Mouse (Mus musculus): ENCODE data around the gene Dip2c. TPM values are rescaled to one million over a fixed set of nuclear protein-coding genes. Genes with fewer than 3 reads are reported as not detected.

The Dip2c gene
- total RNA-seq (2014; fragmentation: Nextera tagmentation) = not detected in 2 replicates
- total RNA-seq (2017) = under 0.01 and 0.06 TPM in 2 replicates
- not detected in 2 replicates for polyA plus RNA-seq (2012)

DNA sequence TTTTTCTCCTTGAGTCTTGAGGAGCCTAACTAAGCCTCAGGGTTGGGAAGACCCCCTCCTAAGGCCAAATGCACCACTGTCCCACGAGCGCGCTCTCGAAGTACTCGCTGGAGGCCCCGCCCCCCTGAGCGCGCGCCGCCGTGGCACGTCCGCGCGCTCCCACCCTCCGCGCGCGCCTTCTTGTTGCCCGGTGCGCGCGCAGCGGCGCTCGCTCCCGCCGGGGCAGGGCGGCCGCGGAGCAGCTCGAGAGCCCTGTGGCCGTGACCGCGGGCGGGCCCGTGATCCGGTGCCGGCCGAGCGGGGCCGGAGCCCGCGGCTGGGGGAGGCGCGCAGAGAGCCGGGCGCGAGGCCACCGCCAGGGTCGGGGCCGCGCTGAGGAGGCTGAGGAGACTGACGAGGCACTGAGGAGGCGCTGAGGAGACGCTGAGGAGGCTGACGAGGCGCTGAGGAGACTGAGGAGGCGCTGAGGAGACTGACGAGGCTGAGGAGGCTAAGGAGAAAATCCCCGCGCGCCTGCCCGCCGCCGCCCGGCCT is at the start of gene Dip2c:
Dip2c (plus strand) TSS at position 207 of the 534 bp plus-strand sequence.
- no peak for TF ChIP-seq POLR2AphosphoS5 (IDR thresholded peaks at IDR 0.05; ENCODE audit: insufficient replicate concordance, low read depth, low read length)
- TF ChIP-seq GATA2 (IDR thresholded peaks at IDR 0.05; ENCODE audit: borderline replicate concordance, low read depth, low read length) = no peak
- no peak for TF ChIP-seq GATA1 (IDR thresholded peaks at IDR 0.05; ENCODE audit: borderline replicate concordance, low read length)
- TF ChIP-seq CTCF (IDR thresholded peaks at IDR 0.05; ENCODE audit: low read depth, low read length) = no peak
- TF ChIP-seq TAL1 (conservative IDR thresholded peaks at IDR 0.05; ENCODE audit: low read depth, low read length) = no peak
- Histone ChIP-seq H3K9me3 (replicated peaks) (peaks cover 6% of the 10 kb centered on the region), H3K27me3 (ENCODE audit: insufficient read depth, low read length) (no peaks in the 10 kb centered on the region), H3K4me1 (ENCODE audit: insufficient read depth, low read depth, low read length) (no peaks in the 10 kb centered on the region), H3K36me3 (replicated peaks) (no peaks in the 10 kb centered on the region), H3K4me3 (ENCODE audit: low read depth, low read length) (no peak within 1 kb of the TSS)
- no peak for ATAC-seq (ENCODE audit: extremely low read depth, insufficient number of reproducible peaks, low FRiP score, poor library complexity, severe bottlenecking)
- no peak for DNase-seq (ENCODE audit: low spot score)

DNA sequence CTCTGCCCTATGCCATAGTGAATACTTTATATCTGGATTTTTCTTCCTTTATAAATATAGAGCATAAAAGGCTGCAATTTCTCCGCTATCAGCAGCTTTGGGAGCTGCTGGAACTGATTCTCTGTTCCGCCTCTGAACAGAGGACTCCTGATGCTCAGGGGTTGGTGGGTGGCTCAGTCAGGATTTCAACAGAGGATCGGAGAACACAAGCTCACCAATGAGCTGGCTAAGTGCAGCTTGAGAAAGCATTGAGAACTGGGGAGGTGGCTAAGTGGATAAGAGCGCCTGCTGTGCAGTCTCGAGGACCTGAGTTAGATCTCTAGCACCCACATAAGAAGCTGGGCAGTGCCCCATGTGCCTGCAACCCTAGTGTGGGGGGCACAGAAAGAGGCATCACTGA is 49.2 kb upstream of the Dip2c start:
- peaks cover 7% of the 10 kb centered on the region; the same call in 1 of the 2 replicates for H3K27me3 ChIP-seq (ENCODE audit: insufficient read depth, low read length)
- no peaks in the 10 kb centered on the region for H3K36me3 ChIP-seq (replicated peaks)
- H3K4me3 ChIP-seq (ENCODE audit: low read depth, low read length) = no peak overlapping the region
- H3K9me3 ChIP-seq (replicated peaks) = no peaks in the 10 kb centered on the region
- no peaks in the 10 kb centered on the region for H3K4me1 ChIP-seq (ENCODE audit: insufficient read depth, low read depth, low read length)
- ATAC-seq (ENCODE audit: extremely low read depth, insufficient number of reproducible peaks, low FRiP score, poor library complexity, severe bottlenecking) (no peak), DNase-seq (ENCODE audit: low spot score) (no peak)
- TF ChIP-seq GATA1 (IDR thresholded peaks at IDR 0.05; ENCODE audit: borderline replicate concordance, low read length) = no peak
- no peak for TF ChIP-seq CTCF (IDR thresholded peaks at IDR 0.05; ENCODE audit: low read depth, low read length)
- TF ChIP-seq POLR2AphosphoS5 (IDR thresholded peaks at IDR 0.05; ENCODE audit: insufficient replicate concordance, low read depth, low read length) = no peak
- no peak for TF ChIP-seq GATA2 (IDR thresholded peaks at IDR 0.05; ENCODE audit: borderline replicate concordance, low read depth, low read length)
- TF ChIP-seq TAL1 (conservative IDR thresholded peaks at IDR 0.05; ENCODE audit: low read depth, low read length) = no peak

DNA sequence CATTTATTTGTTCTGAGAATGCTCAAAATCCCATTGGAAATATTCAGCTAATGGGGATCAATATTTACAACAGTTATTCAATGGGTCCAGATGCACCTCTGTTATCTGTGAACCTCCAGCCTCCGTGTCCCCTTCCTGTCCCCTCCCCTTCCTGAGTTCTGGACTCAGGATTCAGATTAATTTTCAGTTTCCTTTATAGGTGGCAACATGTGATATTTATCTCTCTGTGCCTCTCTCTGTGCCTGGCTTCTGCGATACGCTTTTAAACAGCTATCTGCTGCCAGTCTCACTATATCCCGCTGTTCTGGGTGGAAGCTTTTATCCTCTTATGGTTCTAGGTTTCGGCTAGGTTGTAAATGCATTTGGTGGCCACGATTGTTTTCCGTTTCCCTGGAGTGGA is 38.8 kb upstream of the Dip2c start:
- Histone ChIP-seq H3K4me3 (ENCODE audit: low read depth, low read length) (no peak overlapping the region), H3K36me3 (replicated peaks) (no peaks in the 10 kb centered on the region), H3K9me3 (replicated peaks) (no peaks in the 10 kb centered on the region), H3K4me1 (ENCODE audit: insufficient read depth, low read depth, low read length) (no peaks in the 10 kb centered on the region), H3K27me3 (ENCODE audit: insufficient read depth, low read length) (peaks cover 3% of the 10 kb centered on the region; the same call in 1 of the 2 replicates)
- ATAC-seq (ENCODE audit: extremely low read depth, insufficient number of reproducible peaks, low FRiP score, poor library complexity, severe bottlenecking) = no peak
- TF ChIP-seq GATA2 (IDR thresholded peaks at IDR 0.05; ENCODE audit: borderline replicate concordance, low read depth, low read length) = no peak
- TF ChIP-seq POLR2AphosphoS5 (IDR thresholded peaks at IDR 0.05; ENCODE audit: insufficient replicate concordance, low read depth, low read length) = no peak
- TF ChIP-seq TAL1 (conservative IDR thresholded peaks at IDR 0.05; ENCODE audit: low read depth, low read length) = no peak
- no peak for TF ChIP-seq GATA1 (IDR thresholded peaks at IDR 0.05; ENCODE audit: borderline replicate concordance, low read length)
- TF ChIP-seq CTCF (IDR thresholded peaks at IDR 0.05; ENCODE audit: low read depth, low read length) = no peak
- DNase-seq (ENCODE audit: low spot score) = no peak

- Histone ChIP-seq H3K4me3 (ENCODE audit: low read depth, low read length) (no peak overlapping the region), H3K27me3 (ENCODE audit: insufficient read depth, low read length) (peaks cover 3% of the 10 kb centered on the region; the same call in 1 of the 2 replicates), H3K9me3 (replicated peaks) (no peaks in the 10 kb centered on the region), H3K4me1 (ENCODE audit: insufficient read depth, low read depth, low read length) (no peaks in the 10 kb centered on the region), H3K36me3 (replicated peaks) (no peaks in the 10 kb centered on the region)
- ATAC-seq (ENCODE audit: extremely low read depth, insufficient number of reproducible peaks, low FRiP score, poor library complexity, severe bottlenecking) = no peak
- TF ChIP-seq GATA1 (IDR thresholded peaks at IDR 0.05; ENCODE audit: borderline replicate concordance, low read length) (no peak), CTCF (IDR thresholded peaks at IDR 0.05; ENCODE audit: low read depth, low read length) (no peak), TAL1 (conservative IDR thresholded peaks at IDR 0.05; ENCODE audit: low read depth, low read length) (no peak), POLR2AphosphoS5 (IDR thresholded peaks at IDR 0.05; ENCODE audit: insufficient replicate concordance, low read depth, low read length) (no peak), GATA2 (IDR thresholded peaks at IDR 0.05; ENCODE audit: borderline replicate concordance, low read depth, low read length) (no peak)
- DNase-seq (ENCODE audit: low spot score) = no peak
These were observed 37.2 kb upstream of the Dip2c start for GRCm38 (mm10) chr13:9239127-9239526.

GRCm38 (mm10) chr13:9239631-9240236 is 36.6 kb upstream of the Dip2c start:
- TF ChIP-seq TAL1 (conservative IDR thresholded peaks at IDR 0.05; ENCODE audit: low read depth, low read length) = no peak
- no peak for TF ChIP-seq POLR2AphosphoS5 (IDR thresholded peaks at IDR 0.05; ENCODE audit: insufficient replicate concordance, low read depth, low read length)
- no peak for TF ChIP-seq GATA1 (IDR thresholded peaks at IDR 0.05; ENCODE audit: borderline replicate concordance, low read length)
- TF ChIP-seq GATA2 (IDR thresholded peaks at IDR 0.05; ENCODE audit: borderline replicate concordance, low read depth, low read length) = no peak
- no peak for TF ChIP-seq CTCF (IDR thresholded peaks at IDR 0.05; ENCODE audit: low read depth, low read length)
- no peak for ATAC-seq (ENCODE audit: extremely low read depth, insufficient number of reproducible peaks, low FRiP score, poor library complexity, severe bottlenecking)

GRCm38 (mm10) chr13:9261748-9262147 is 14.6 kb upstream of the Dip2c start:
- Histone ChIP-seq H3K4me3 (ENCODE audit: low read depth, low read length) (no peak overlapping the region), H3K27me3 (ENCODE audit: insufficient read depth, low read length) (no peaks in the 10 kb centered on the region), H3K4me1 (ENCODE audit: insufficient read depth, low read depth, low read length) (no peaks in the 10 kb centered on the region), H3K36me3 (replicated peaks) (no peaks in the 10 kb centered on the region), H3K9me3 (replicated peaks) (no peaks in the 10 kb centered on the region)
- TF ChIP-seq POLR2AphosphoS5 (IDR thresholded peaks at IDR 0.05; ENCODE audit: insufficient replicate concordance, low read depth, low read length) = no peak
- no peak for TF ChIP-seq GATA1 (IDR thresholded peaks at IDR 0.05; ENCODE audit: borderline replicate concordance, low read length)
- TF ChIP-seq TAL1 (conservative IDR thresholded peaks at IDR 0.05; ENCODE audit: low read depth, low read length) = no peak
- no peak for ATAC-seq (ENCODE audit: extremely low read depth, insufficient number of reproducible peaks, low FRiP score, poor library complexity, severe bottlenecking)
- DNase-seq (ENCODE audit: low spot score) = no peak

More at GRCm38 (mm10) chr13:9239631-9240236, 36.6 kb upstream of the Dip2c start:
- Histone ChIP-seq H3K9me3 (replicated peaks) (no peaks in the 10 kb centered on the region), H3K4me1 (ENCODE audit: insufficient read depth, low read depth, low read length) (no peaks in the 10 kb centered on the region), H3K27me3 (ENCODE audit: insufficient read depth, low read length) (peaks cover 3% of the 10 kb centered on the region; the same call in 1 of the 2 replicates), H3K4me3 (ENCODE audit: low read depth, low read length) (no peak overlapping the region), H3K36me3 (replicated peaks) (no peaks in the 10 kb centered on the region)
- no peak for DNase-seq (ENCODE audit: low spot score)
